Mouse (Mus musculus) forebrain, embryonic 13.5 days (tissue): ENCODE data around the gene Bpifb6. TPM values are rescaled to one million over a fixed set of nuclear protein-coding genes. Genes with fewer than 3 reads are reported as not detected.

ENCODE experiments used
- polyA plus RNA-seq: library from polyadenylated mRNA; unstranded; fragments of >200 nt; fragmentation: Nextera tagmentation; extraction: Ambion mirVana; gene quantifications from 2 replicates; pipeline ENCODE4 v1.2.1, GENCODE M21; 2015

The Bpifb6 gene
- polyA plus RNA-seq, 1 experiment from 2014 or later = not detected

Other genes with a start within 250 kb of the Bpifb6 start
- 0.09 TPM in 1 of 2 replicates, not detected in the other for gene Dnmt3c, start 203.7 kb upstream of the Bpifb6 start, polyA plus RNA-seq
- gene Mapre1, start 159.1 kb upstream of the Bpifb6 start, polyA plus RNA-seq = 387 and 392 TPM in 2 replicates
- 0.06 and 0.09 TPM in 2 replicates for gene Efcab8, start 120.5 kb upstream of the Bpifb6 start, polyA plus RNA-seq
- gene Sun5, start 29.3 kb upstream of the Bpifb6 start, polyA plus RNA-seq = not detected in 2 replicates
- gene Bpifb2, start 25.3 kb upstream of the Bpifb6 start, polyA plus RNA-seq = not detected in 2 replicates
- gene Bpifb3, start 17.8 kb downstream of the Bpifb6 start, polyA plus RNA-seq = not detected in 2 replicates
- not detected in 2 replicates for gene Bpifb4, start 37.8 kb downstream of the Bpifb6 start, polyA plus RNA-seq
- gene Bpifa6, start 74.6 kb downstream of the Bpifb6 start, polyA plus RNA-seq = not detected in 2 replicates
- gene Bpifa2, start 107.9 kb downstream of the Bpifb6 start, polyA plus RNA-seq = not detected in 2 replicates
- not detected in 2 replicates for gene Bpifa3, start 229.9 kb downstream of the Bpifb6 start, polyA plus RNA-seq
- not detected in 2 replicates for gene Bpifa1, start 242.5 kb downstream of the Bpifb6 start, polyA plus RNA-seq